Mouse (Mus musculus) monocyte, adult 2 months (primary cell): ENCODE results near the gene Trpt1.

Source experiments
- DNase-seq, 2 experiments: peaks; one replicate each; pipeline ENCODE4 v3.0.0; 2022; ENCODE audit warnings: low spot score in 2 of 2, low read depth in 1 of 2

Gene Trpt1

DNA sequence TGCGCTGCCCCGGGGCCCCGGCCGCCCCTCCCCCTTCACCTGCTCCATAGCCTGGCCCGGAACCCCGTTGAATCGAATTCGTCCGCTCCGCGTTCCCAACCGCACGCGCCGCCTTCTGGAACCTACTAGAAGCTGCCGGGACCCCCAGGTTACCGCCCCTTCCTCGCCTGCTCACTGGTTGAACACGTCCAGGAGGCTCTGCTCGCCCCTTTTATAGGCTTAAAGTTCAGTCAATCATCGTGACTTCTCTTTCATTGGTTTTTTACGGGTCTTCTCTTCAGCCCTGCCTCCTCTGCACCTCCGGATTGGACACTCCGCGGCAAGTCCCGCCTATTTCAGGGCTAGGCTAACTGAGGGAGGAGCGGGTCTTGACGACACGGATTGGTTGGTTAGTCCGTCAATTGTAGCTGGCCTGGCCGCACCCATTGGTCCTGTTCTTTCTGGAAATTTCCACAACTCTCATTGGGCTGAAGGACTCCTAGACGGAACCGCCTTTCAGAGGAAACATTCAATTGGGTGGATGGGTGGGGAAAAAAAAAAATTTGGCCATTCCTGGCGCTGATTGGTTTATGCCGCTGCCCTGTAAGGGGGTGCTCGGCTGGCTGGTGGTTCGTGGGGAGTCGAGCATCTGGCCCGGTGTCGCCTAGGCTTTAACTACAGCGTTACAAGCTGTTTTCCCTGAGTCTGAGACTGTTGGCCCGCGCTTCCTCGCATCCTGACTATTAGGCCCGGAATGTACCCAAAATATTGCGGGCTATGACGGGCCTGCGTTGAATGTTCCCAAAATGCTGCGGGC, 44.1 kb downstream of the Trpt1 start, which contains the start of gene Stip1:
Gene Stip1, minus strand, starts transcription at position 127 of the 796 bp plus-strand sequence.
- peak; percentile 97 to 99 for DNase-seq

DNA sequence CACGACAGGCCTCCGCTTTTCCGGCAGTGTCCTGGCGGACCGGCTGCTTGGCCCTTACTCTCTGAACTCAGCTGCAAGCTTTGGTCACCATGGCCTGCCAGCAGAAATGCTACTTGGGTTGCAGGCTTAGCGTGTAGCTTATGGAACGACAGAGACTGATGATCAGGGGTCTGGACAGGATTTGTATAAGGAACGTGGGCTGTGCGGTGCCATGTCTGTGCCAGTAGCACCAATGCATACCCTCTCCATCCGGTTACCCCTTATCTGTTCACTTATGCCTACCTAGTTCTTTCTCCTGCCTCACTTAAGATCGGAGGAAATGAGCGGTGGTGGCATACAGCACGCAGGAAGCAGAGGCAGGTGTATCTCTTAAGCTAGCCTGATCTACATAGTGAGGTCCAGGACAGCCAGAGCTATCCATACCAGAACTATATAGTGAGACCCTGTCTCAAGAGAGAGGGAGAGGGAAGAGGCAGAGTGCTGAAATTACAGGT, 44.8 kb downstream of the Trpt1 start:
- DNase-seq: no peak

DNA sequence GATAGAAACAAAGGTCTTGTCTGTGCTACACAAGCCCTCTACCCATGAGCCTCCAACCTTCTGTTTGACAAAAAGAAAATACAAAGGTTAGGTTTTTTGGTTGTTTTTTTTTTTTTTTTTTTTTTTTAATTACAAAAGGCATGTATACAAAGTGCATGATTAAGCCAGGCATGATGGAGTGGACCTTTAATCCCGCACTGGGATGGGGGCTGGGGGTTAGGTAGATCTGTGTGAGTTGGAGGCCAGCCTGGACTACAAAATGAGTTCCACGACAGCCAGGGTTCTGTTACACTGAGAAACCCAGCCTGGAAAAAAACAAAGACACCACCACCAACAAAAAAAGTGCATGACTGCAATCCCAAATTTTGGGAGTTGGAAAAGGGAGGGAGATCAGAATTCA, 45.2 kb downstream of the Trpt1 start:
- no peak for DNase-seq

DNA sequence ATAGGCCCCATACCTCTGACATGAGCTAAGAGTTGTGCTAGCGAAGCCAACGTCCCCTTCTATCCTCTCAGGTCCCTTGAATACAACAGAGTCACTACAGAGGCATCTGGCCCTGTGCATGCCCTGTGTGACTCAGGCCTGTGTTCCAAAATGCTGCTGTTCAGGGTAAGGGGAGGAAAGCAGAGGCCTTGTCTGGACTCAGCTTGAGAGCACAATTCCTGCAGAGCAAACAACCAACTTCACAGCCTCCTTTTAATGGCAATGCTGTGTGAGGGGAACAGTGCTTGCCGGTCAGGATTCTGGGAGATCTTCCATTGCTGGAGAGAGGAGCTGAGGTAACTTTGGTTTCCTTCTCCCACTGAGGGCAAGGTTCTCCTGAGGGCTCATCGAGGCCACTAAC, 48.3 kb downstream of the Trpt1 start:
- no peak for DNase-seq

DNA sequence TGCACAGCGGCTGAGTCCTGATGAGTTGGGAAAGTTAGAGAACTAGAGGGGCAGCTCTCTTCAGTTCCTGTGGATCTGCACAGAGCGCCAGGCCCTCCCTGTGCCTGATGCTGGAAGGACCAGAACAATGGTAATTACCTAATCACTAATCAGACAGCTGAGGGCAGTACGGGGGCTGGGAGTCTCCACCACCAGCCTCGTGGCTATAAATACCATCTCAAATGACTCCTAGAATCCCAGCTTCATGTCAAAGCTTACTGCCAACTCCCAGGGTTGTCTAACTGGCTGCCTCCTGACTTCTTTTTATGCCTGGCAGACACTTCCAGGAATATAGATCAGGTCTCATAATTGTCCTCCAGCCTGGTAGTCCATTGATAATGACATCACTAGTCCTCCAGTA, 48.8 kb downstream of the Trpt1 start:
- DNase-seq: no peak
